Mouse (Mus musculus) monocyte, adult 5-6 weeks (primary cell): Measurements from ENCODE around the gene Gfm2. TPM values are rescaled to one million over a fixed set of nuclear protein-coding genes. Genes with fewer than 3 reads are reported as not detected.

Experiments
- ATAC-seq: fragments of 153-309, 156-312 bp; replicated peaks from 2 replicates; pipeline ENCODE4 v1.8.0; 2017; ENCODE audit warnings: mild to moderate bottlenecking; ENCODE audit not compliant: low TSS enrichment, insufficient number of reproducible peaks, severe bottlenecking, poor library complexity, low FRiP score
- total RNA-seq: library from RNA; stranded (forward); fragments of 200-1000, 200-491, 200-594 nt; gene quantifications from 3 replicates; pipeline ENCODE4 v1.2.3, GENCODE M21; 2017

Gene Gfm2
- total RNA-seq, 1 experiment from 2014 or later: 36.9 TPM

DNA sequence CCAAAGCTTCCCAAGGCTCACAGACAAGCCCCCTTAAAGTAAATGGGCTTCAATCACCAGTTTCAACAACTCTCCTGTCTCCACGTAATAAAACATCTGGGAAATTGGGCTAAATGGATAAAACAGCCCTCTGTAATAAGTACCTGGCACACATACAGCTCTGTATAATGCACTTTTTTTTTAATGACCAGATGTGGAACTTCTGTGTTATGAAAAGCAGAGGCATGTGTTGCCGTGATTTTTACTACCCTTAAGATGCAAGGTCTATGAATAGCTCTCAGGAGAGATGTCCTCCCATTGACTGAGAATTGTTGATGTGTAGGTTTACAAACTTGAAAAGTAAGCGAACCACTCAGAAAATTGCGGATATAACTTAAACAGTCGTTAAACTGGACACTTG is 78.5 kb downstream of the Gfm2 start:
- no peak for ATAC-seq

DNA sequence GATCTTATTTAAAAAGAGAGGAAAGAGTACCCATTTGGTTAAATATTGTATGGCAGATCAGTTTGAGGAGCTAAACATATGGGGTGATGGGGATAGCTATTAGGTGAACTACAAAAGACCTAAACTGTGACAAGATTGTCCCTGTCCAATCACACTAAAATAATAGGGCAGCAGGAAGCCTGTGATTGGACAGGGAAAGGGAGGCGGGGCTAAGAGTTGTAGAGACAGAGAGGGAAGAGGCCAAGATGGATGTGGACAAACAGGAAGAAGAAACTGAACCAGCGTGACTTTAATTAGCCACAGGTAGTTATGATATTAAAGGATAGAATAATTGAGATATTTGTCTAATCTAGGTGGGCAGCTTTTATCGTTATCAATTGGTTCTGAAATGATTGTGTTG is 82.3 kb downstream of the Gfm2 start:
- ATAC-seq: no peak

DNA sequence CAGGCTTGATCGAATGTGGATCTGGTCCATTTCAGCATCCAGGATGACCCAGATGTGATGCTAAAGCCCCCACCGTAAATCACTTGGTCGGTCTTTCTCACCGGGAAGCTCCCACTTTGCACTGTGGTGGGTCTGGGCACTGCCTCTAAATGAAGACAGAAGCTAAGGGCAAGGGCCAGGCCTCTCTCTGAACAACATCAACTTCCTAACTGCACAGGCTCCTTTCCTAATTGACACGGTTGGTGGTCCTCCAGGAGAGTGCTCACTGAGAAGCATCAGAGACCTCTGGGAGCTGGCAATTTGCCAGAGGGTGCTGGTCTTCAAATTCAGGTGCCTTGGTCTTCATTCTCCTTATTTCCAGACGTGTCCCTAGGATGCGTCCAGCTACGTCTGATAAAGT is 86.1 kb downstream of the Gfm2 start:
- no peak for ATAC-seq

DNA sequence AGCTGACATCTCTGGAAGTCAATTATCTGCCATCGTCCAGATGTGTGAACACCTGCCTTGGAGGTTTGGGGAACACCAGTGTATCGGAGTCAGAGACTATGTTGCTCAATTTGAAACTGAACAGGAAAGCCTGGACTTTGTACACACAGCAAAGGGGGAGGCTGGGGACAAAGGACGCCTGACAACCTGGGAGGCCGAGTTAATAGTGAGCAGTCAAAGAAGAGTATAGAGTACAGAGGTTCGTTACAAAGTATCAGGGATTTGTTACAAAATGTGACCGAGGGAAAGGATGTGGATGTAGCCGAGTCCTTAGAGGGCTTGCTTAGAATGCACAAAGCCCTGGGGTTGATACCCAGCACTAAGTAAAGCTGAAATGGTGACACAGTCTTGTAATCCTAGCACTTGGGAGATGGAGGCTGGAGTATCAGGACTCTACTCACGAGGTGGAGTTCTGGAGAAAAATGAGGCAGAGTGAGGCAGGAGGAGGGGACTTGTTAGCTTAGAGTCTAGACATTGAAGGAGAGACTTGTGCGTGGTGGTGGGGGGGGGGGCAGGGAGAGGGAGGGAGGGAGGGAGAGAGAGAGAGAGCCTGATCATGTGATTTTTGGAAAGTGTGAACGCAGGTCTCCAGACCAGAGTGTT is 86.7 kb downstream of the Gfm2 start:
- ATAC-seq: no peak

DNA sequence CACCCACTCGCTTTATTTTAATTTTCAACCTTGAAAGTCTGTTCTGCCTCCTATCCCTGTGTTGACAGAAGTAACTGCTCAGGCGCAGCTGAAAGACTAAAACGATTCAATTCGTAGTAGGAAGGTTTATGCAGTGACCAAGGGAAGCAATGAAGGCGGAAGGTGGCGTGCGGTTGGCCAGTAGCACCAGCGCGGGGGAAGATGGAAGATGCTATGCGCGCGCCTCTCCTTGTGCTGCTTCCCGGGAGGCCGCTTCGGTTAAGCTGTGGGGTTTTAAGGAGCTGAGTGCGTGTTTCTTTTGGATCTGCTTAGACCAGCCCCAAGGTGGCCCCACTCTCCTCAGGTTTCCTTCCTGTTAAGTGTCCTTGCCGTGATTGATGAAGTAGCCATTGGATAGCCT is 87.4 kb downstream of the Gfm2 start:
- no peak for ATAC-seq

DNA sequence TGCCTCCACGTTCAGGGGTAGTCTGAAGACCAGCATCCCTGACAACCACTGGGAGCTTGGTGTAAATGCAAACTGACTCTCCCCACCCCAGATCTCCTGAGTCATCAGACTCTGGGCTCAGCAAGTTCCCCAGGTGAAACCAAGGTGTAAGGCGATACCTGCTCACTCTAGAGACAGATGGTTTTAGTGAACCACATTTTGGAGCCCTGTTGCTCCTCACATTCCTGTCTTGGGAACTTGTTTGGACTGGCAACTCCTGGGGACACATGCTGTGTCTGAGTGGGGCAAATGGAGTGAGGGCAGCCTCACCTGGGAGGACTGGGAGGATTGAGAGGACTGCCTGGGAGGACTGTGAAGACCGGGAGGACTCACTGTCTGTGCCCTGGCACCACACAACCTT is 90.1 kb downstream of the Gfm2 start:
- ATAC-seq: no peak

DNA sequence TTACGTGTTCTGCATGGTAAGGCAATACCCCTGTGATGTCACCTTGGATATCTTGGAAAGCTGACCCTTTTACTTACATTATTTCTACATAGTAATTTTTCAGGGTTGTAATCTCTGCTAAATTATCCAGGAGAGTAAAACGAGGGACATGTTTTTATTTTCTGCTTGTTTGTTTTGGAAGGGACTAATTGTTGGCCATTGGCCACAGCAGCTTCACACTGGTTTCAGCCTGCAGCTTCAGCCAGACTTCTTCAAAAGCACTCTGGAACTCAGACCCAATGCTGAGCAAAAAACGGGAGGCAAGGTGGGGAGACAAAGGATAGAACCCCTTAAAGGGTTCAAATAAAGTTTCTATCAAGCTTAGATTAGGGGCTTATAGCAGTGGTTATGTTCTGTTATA is 92.4 kb downstream of the Gfm2 start:
- no peak for ATAC-seq

Other genes starting within 250 kb of the Gfm2 start
- not detected in 3 replicates for gene Gcnt4, start 213.2 kb upstream of the Gfm2 start, total RNA-seq
- not detected in 3 replicates for gene 1700029F12Rik, start 103.6 kb upstream of the Gfm2 start, total RNA-seq
- 0.10 to 0.64 TPM (median 0.19 TPM) in 3 replicates for gene Fam169a, start 70.7 kb upstream of the Gfm2 start, total RNA-seq
- 1.2 to 5.6 TPM (median 1.3 TPM) in 3 replicates for gene Gm6169, start 38.7 kb upstream of the Gfm2 start, total RNA-seq
- 339 to 542 TPM (median 450 TPM) in 3 replicates for gene Nsa2, start within 50 bp of the Gfm2 start, total RNA-seq
- 72.1 to 103 TPM (median 100 TPM) in 3 replicates for gene Hexb, start 60.4 kb downstream of the Gfm2 start, total RNA-seq
- 4.6 to 13.6 TPM (median 6.6 TPM) in 3 replicates for gene Enc1, start 103.2 kb downstream of the Gfm2 start, total RNA-seq